Mouse (Mus musculus): Measurements from ENCODE around the gene Rnf151. TPM values are rescaled to one million over a fixed set of nuclear protein-coding genes. Genes with fewer than 3 reads are reported as not detected.
A peak's percentile ranks its signal among the peaks of the same experiment; 100 is the strongest.

Gene Rnf151
- 0.25 and 0.27 TPM in 2 replicates for polyA plus RNA-seq (2014; fragmentation: Nextera tagmentation; extraction: Ambion mirVana)

GRCm38 (mm10) chr17:24717943-24718342 is at the start of gene Rnf151, which contains the start of gene Rps2:
Rnf151 (minus strand) TSS chr17:24718063.
Rps2 (plus strand) TSS chr17:24718116.
- Histone ChIP-seq H3K27me3 (replicated peaks; ENCODE audit: control insufficient read depth, insufficient read depth, low read length) (no peaks in the 10 kb centered on the region), H3K36me3 (ENCODE audit: control insufficient read depth, insufficient read depth, low read length) (peaks cover 17% of the 10 kb centered on the region), H3K27ac (ENCODE audit: low read depth, low read length) (peak within 1 kb of the TSS; percentile 38), H3K9ac (ENCODE audit: low read depth, low read length) (peak within 1 kb of the TSS; percentile 96), H3K4me1 (replicated peaks; ENCODE audit: control insufficient read depth, insufficient read depth, low read length) (peaks cover 16% of the 10 kb centered on the region), H3K4me3 (ENCODE audit: low read depth, low read length) (peak within 1 kb of the TSS; percentile 81), H3K4me2 (peak within 1 kb of the TSS; percentile 80), H3K9me3 (ENCODE audit: control insufficient read depth, low read length) (no peaks in the 10 kb centered on the region)
- ATAC-seq (replicated peaks; ENCODE audit: low FRiP score) (no peak), DNase-seq (ENCODE audit: low spot score) (no peak)
- 75% methylated on average over 4 of the region's 4 CpGs for WGBS

GRCm38 (mm10) chr17:24766266-24766875 is 48.5 kb upstream of the Rnf151 start:
- H3K9ac ChIP-seq (ENCODE audit: low read depth, low read length): no peak overlapping the region
- H3K4me1 ChIP-seq (replicated peaks; ENCODE audit: control insufficient read depth, insufficient read depth, low read length): no peaks in the 10 kb centered on the region
- no peak overlapping the region for H3K4me3 ChIP-seq (ENCODE audit: low read depth, low read length)
- H3K36me3 ChIP-seq (ENCODE audit: control insufficient read depth, insufficient read depth, low read length): no peaks in the 10 kb centered on the region
- H3K9me3 ChIP-seq (ENCODE audit: control insufficient read depth, low read length): no peaks in the 10 kb centered on the region
- ATAC-seq (replicated peaks; ENCODE audit: low FRiP score) (no peak), DNase-seq (ENCODE audit: low spot score) (no peak)
- peaks cover 19% of the 10 kb centered on the region for H3K27me3 ChIP-seq (replicated peaks; ENCODE audit: control insufficient read depth, insufficient read depth, low read length)
- 27% methylated on average over 12 of the region's 12 CpGs for WGBS
- no peak overlapping the region for H3K4me2 ChIP-seq
- H3K27ac ChIP-seq (ENCODE audit: low read depth, low read length): no peak overlapping the region

GRCm38 (mm10) chr17:24765016-24765905 is 47.4 kb upstream of the Rnf151 start:
- DNase-seq (ENCODE audit: low spot score): no peak
- H3K27ac ChIP-seq (ENCODE audit: low read depth, low read length): no peak overlapping the region
- WGBS: 41% methylated on average over 21 of the region's 22 CpGs
- H3K27me3 ChIP-seq (replicated peaks; ENCODE audit: control insufficient read depth, insufficient read depth, low read length): peaks cover 22% of the 10 kb centered on the region
- no peaks in the 10 kb centered on the region for H3K4me1 ChIP-seq (replicated peaks; ENCODE audit: control insufficient read depth, insufficient read depth, low read length)
- no peak overlapping the region for H3K9ac ChIP-seq (ENCODE audit: low read depth, low read length)
- no peak overlapping the region for H3K4me2 ChIP-seq
- no peak for ATAC-seq (replicated peaks; ENCODE audit: low FRiP score)
- no peaks in the 10 kb centered on the region for H3K36me3 ChIP-seq (ENCODE audit: control insufficient read depth, insufficient read depth, low read length)
- no peak overlapping the region for H3K4me3 ChIP-seq (ENCODE audit: low read depth, low read length)
- no peaks in the 10 kb centered on the region for H3K9me3 ChIP-seq (ENCODE audit: control insufficient read depth, low read length)

- Histone ChIP-seq H3K4me2 (no peak overlapping the region), H3K27ac (ENCODE audit: low read depth, low read length) (no peak overlapping the region), H3K9ac (ENCODE audit: low read depth, low read length) (no peak overlapping the region), H3K4me1 (replicated peaks; ENCODE audit: control insufficient read depth, insufficient read depth, low read length) (no peaks in the 10 kb centered on the region), H3K4me3 (ENCODE audit: low read depth, low read length) (no peak overlapping the region), H3K36me3 (ENCODE audit: control insufficient read depth, insufficient read depth, low read length) (no peaks in the 10 kb centered on the region), H3K9me3 (ENCODE audit: control insufficient read depth, low read length) (no peaks in the 10 kb centered on the region), H3K27me3 (replicated peaks; ENCODE audit: control insufficient read depth, insufficient read depth, low read length) (peaks cover 20% of the 10 kb centered on the region)
- DNase-seq (ENCODE audit: low spot score) (no peak), ATAC-seq (replicated peaks; ENCODE audit: low FRiP score) (no peak)
- 50% methylated on average over 5 of the region's 5 CpGs for WGBS
Measured at GRCm38 (mm10) chr17:24761121-24761520, 43.3 kb upstream of the Rnf151 start.

- H3K4me3 ChIP-seq (ENCODE audit: low read depth, low read length): no peak overlapping the region
- H3K27me3 ChIP-seq (replicated peaks; ENCODE audit: control insufficient read depth, insufficient read depth, low read length): peaks cover 51% of the 10 kb centered on the region
- no peak overlapping the region for H3K4me2 ChIP-seq
- H3K9ac ChIP-seq (ENCODE audit: low read depth, low read length): no peak overlapping the region
- H3K27ac ChIP-seq (ENCODE audit: low read depth, low read length): no peak overlapping the region
- ATAC-seq (replicated peaks; ENCODE audit: low FRiP score) (no peak), DNase-seq (ENCODE audit: low spot score) (no peak)
- peaks cover 7% of the 10 kb centered on the region for H3K4me1 ChIP-seq (replicated peaks; ENCODE audit: control insufficient read depth, insufficient read depth, low read length)
- WGBS: 90% methylated on average over 1 of the region's 1 CpGs
- H3K9me3 ChIP-seq (ENCODE audit: control insufficient read depth, low read length): no peaks in the 10 kb centered on the region
- H3K36me3 ChIP-seq (ENCODE audit: control insufficient read depth, insufficient read depth, low read length): no peaks in the 10 kb centered on the region
Measured at GRCm38 (mm10) chr17:24757394-24757793, 39.5 kb upstream of the Rnf151 start.

- 1% methylated on average over 72 of the region's 82 CpGs for WGBS
- peak within 1 kb of the TSS; percentile 61 for H3K4me3 ChIP-seq (ENCODE audit: low read depth, low read length)
- DNase-seq (ENCODE audit: low spot score) (peak; percentile 73), ATAC-seq (replicated peaks; ENCODE audit: low FRiP score) (peak; percentile 83)
- H3K27ac ChIP-seq (ENCODE audit: low read depth, low read length): no peak within 1 kb of the TSS
- peaks cover 71% of the 10 kb centered on the region for H3K27me3 ChIP-seq (replicated peaks; ENCODE audit: control insufficient read depth, insufficient read depth, low read length)
- no peaks in the 10 kb centered on the region for H3K36me3 ChIP-seq (ENCODE audit: control insufficient read depth, insufficient read depth, low read length)
- peak within 1 kb of the TSS; percentile 96 for H3K4me2 ChIP-seq
- H3K9ac ChIP-seq (ENCODE audit: low read depth, low read length): peak within 1 kb of the TSS; percentile 48; the same call in 1 of the 2 replicates
- H3K9me3 ChIP-seq (ENCODE audit: control insufficient read depth, low read length): no peaks in the 10 kb centered on the region
- H3K4me1 ChIP-seq (replicated peaks; ENCODE audit: control insufficient read depth, insufficient read depth, low read length): peaks cover 10% of the 10 kb centered on the region
Measured at GRCm38 (mm10) chr17:24752415-24753394, 34.8 kb upstream of the Rnf151 start, which contains the start of gene Hs3st6. Hs3st6 (plus strand) TSS chr17:24752988.

GRCm38 (mm10) chr17:24751528-24751927 is 33.7 kb upstream of the Rnf151 start:
- H3K4me2 ChIP-seq: no peak overlapping the region
- no peak overlapping the region for H3K4me3 ChIP-seq (ENCODE audit: low read depth, low read length)
- H3K9ac ChIP-seq (ENCODE audit: low read depth, low read length): no peak overlapping the region
- H3K27me3 ChIP-seq (replicated peaks; ENCODE audit: control insufficient read depth, insufficient read depth, low read length): peaks cover 66% of the 10 kb centered on the region
- peaks cover 10% of the 10 kb centered on the region for H3K4me1 ChIP-seq (replicated peaks; ENCODE audit: control insufficient read depth, insufficient read depth, low read length)
- DNase-seq (ENCODE audit: low spot score) (no peak), ATAC-seq (replicated peaks; ENCODE audit: low FRiP score) (no peak)
- WGBS: 16% methylated on average over 4 of the region's 4 CpGs
- no peaks in the 10 kb centered on the region for H3K9me3 ChIP-seq (ENCODE audit: control insufficient read depth, low read length)
- H3K36me3 ChIP-seq (ENCODE audit: control insufficient read depth, insufficient read depth, low read length): no peaks in the 10 kb centered on the region
- H3K27ac ChIP-seq (ENCODE audit: low read depth, low read length): no peak overlapping the region

GRCm38 (mm10) chr17:24746986-24747385 is 29.1 kb upstream of the Rnf151 start:
- DNase-seq (ENCODE audit: low spot score) (no peak), ATAC-seq (replicated peaks; ENCODE audit: low FRiP score) (no peak)
- WGBS: 39% methylated on average over 4 of the region's 4 CpGs
- Histone ChIP-seq H3K27me3 (replicated peaks; ENCODE audit: control insufficient read depth, insufficient read depth, low read length) (peaks cover 22% of the 10 kb centered on the region), H3K4me3 (ENCODE audit: low read depth, low read length) (no peak overlapping the region), H3K9ac (ENCODE audit: low read depth, low read length) (no peak overlapping the region), H3K4me2 (no peak overlapping the region), H3K27ac (ENCODE audit: low read depth, low read length) (no peak overlapping the region), H3K36me3 (ENCODE audit: control insufficient read depth, insufficient read depth, low read length) (no peaks in the 10 kb centered on the region), H3K4me1 (replicated peaks; ENCODE audit: control insufficient read depth, insufficient read depth, low read length) (no peaks in the 10 kb centered on the region), H3K9me3 (ENCODE audit: control insufficient read depth, low read length) (no peaks in the 10 kb centered on the region)
